Mouse (Mus musculus) cerebellum, adult 11 months (tissue): ENCODE measurements around the gene Cd44.

Experiments
- DNase-seq: peaks from one replicate; pipeline ENCODE4 v3.0.0; 2022

The Cd44 gene

DNA sequence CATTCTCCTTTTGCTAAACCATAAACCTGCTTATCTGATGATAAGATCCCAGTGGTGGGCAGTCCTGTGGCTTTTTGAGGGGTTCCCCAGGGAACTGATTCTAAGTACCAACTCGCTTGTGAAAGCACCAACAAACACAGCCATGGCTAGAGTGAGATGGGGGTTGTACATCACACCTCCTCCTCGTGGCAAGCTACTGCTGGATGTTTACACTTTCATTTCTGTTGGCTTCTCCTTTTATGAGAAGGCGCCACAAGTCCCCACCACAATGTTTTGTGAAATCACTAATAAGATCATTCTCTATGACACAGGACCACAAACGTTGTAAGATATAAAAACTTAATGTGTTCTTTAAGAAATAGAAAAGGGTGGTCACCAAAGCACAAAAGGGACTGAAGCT, 88.7 kb downstream of the Cd44 start:
- DNase-seq: no peak

- no peak for DNase-seq
Observed at GRCm38 (mm10) chr2:102809436-102809835, 92.0 kb downstream of the Cd44 start.

DNA sequence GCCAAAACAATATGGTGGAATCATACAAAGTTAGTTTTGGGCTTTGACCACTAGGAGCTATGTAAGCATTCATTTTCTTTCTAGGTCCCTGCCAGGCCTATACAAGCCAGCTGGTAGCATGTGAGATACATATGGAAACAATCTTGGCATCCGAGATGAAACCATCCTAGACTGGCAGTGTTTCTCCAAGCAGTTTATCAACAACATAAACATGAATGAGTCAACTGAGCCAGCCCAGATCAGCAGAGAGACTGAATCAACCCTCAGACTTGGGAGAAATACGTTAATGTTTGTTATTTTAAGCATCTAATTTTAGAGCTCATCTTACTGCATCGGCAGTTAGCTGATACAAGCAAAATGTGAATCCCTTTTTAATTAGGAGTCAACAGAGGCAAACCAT, 93.8 kb downstream of the Cd44 start:
- DNase-seq: no peak

- no peak for DNase-seq
Observed at GRCm38 (mm10) chr2:102805761-102806496, 95.5 kb downstream of the Cd44 start.

DNA sequence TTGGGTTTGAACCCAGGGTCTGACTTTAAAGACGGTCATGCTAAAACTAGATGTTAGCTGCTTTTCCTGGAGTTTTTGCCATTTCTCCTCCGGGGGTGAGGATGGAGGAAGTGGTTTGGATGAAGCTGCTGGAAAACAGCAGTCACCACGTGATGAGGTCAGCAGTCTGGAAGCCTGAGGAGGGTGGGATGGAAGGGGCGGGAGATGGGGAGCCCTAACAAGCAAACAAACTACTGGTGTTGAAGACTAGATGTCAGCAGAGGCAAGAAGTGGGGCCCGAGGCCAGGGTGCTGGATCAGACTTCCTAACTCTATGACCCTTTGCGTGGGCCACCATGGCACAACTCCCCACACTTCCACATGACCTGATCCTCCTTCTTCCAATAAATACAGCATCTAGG, 96.2 kb downstream of the Cd44 start:
- DNase-seq: no peak

DNA sequence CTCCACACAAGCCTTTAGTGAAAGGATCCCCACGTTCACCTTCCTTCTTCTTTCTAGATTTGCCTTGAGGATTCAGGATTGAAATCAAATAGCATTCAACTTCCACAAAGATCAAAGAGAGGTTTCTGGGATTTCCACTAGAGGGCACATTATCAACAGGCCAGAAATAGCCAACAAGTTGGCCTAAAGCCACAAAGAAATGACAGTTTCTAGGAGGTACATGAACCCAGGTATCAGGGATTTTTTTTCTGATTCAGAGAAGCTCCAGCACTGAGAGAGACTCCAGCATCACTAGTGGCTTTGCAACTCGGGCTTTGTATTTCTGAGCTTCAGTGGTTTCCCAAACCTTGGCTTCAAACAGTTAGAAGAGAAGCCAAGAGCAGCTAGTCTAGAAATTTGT, 97.4 kb downstream of the Cd44 start:
- peak; percentile 2 for DNase-seq

DNA sequence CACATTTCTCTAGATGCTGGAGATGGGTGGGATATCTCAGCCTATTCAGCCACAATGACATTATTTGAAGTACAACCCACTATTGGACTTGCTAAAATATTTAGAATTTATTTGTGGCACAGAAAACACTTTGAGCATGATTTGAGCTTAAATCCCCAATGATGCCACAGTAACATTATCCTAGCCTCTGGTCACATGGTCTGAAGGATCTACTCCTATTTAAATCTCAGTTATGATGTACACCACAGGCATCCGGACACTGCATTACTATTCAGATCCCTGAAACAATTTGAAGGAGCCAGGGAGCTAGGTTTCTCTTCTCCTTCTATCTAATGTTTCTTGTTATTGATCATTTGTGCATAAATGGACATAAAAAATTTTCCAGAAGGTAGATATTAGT, 99.6 kb downstream of the Cd44 start:
- DNase-seq: no peak

DNA sequence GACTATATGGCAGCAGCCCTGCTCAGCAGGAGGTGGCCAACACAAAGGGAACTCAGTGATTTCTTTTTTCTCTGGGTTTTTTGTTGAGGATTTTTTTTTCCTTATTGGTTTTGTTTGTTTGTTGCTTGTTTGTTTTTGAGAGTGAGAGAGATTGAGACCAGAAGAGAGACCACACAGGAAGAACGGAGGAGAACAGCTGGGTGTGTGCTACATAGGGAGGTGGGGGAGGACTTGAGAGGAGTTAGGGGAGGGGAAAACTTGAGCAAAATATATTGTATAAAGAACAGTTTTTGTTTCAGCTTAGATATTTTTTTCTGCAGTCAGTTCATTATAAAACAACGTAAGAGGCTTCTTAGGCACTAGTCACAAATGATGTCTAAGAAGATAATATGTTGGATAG, 103.3 kb downstream of the Cd44 start:
- DNase-seq: no peak

DNA sequence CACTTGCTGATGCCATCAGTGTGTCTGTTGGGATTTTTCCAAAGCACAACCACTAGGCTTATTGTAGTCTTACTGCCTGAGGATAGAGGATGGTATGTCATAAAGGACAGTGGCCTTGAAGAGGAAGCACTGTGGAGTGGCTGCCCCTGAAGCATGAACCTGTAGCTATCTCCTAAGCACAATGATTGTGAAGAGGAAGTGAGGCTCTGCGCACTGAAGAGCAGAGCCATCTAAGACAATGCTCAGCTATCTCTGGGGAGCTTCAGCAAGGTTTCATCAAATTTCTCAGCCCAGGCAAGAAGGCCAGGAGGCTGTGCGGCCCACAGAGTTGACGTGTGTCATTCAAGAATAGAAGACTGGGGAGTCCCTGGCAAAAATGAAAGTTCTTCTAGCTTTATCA, 106.4 kb downstream of the Cd44 start:
- no peak for DNase-seq

GRCm38 (mm10) chr2:102792804-102793203, 108.7 kb downstream of the Cd44 start:
- no peak for DNase-seq

GRCm38 (mm10) chr2:102791641-102792040, 109.8 kb downstream of the Cd44 start:
- no peak for DNase-seq

DNA sequence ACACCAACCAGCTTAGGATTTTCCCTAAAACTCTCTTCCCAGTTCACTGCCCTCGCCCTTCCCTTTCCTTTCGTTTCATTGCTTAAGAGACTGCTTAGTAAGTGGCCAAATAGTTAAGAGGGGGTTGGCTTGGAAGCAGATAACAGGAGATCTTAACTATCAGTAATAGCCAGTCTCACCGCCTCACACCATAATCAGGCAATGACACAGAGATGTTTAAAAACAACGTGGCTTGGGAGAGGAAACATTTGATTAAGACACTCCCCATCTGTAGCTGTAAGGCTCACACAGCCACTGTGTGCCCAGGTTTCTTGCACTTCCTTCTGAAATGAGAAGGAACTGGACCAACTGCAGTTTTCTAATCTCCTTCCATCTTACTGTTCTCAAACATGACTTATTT, 115.8 kb downstream of the Cd44 start:
- no peak for DNase-seq

DNA sequence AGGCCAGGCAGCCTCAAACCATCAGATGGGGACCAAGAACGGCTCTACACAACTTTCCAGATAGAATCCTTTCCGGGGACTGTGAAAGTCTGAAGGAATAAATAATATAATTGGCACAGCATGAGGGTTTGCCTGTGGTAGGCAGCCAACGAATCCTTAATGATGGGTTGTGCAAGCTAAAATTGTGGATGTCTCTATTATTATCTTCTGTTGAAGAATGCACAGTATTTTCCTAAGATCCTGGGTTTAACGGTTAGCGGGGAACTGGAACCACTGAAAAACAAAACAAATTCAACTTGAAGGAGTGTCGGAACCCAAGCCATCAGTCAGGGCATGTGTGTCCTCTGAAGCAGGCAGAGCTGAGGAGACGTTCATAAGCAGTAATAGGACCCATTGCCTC, 118.7 kb downstream of the Cd44 start:
- DNase-seq: no peak

DNA sequence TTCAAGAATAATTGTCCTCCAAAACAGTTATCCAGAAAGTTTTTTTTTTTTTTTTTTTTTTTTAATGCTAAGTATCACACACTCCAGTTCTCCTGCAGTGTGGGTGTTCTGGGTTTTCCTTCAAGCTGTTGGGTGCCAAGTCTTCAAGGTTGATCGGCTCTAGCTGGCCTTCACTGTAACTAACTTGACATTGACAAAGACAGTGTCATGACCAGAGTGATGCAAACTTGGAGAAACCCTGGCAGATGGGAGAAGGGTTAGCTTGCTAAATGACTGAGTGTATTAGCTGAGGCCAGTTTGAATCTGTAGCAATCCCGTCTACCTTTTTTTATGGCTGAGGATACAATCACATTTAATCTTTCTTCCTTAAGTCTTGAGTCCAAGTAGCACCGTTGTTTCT, 123.3 kb downstream of the Cd44 start:
- DNase-seq: no peak

DNA sequence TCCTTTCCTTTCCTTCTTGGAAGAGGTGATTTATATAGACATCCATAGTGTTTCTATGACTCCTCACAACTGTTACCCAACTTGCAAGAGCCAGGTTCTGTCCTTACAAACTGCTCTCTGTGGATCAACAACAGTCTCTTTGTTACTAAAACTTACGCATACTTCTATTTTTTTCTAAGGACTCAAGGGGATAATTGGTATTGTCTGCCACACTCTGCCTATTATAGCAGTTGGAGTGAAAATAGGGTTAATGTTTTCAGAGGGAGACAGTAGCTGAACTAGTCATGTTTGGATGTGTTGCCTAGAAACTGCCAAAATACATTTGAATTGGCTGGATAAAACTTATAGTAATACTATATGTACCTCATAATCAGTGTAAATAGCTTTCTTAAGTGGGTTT, 125.9 kb downstream of the Cd44 start:
- DNase-seq: no peak

- DNase-seq: no peak
Observed at GRCm38 (mm10) chr2:102774700-102775099, 126.8 kb downstream of the Cd44 start.

DNA sequence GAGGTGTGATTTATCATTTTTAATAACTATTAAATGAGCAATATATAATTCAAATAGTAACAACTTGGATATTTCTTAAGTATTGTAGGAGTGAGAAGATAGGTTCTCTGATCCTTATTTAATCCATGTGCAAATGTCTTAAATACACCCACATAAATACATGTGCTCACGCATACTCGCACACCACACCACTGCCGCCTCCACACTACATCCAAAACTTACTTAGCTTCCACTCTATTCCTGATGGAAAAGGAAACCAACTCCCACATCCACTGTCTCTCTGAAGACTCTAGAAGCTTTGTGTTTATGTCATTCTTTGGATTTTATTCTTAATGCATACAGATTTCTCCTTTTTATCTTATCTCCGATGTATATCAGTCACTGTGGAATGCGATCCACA, 129.2 kb downstream of the Cd44 start:
- no peak for DNase-seq

- DNase-seq: no peak
Observed at GRCm38 (mm10) chr2:102771304-102771703, 130.2 kb downstream of the Cd44 start.

- DNase-seq: no peak
Observed at GRCm38 (mm10) chr2:102768267-102768666, 133.2 kb downstream of the Cd44 start.

DNA sequence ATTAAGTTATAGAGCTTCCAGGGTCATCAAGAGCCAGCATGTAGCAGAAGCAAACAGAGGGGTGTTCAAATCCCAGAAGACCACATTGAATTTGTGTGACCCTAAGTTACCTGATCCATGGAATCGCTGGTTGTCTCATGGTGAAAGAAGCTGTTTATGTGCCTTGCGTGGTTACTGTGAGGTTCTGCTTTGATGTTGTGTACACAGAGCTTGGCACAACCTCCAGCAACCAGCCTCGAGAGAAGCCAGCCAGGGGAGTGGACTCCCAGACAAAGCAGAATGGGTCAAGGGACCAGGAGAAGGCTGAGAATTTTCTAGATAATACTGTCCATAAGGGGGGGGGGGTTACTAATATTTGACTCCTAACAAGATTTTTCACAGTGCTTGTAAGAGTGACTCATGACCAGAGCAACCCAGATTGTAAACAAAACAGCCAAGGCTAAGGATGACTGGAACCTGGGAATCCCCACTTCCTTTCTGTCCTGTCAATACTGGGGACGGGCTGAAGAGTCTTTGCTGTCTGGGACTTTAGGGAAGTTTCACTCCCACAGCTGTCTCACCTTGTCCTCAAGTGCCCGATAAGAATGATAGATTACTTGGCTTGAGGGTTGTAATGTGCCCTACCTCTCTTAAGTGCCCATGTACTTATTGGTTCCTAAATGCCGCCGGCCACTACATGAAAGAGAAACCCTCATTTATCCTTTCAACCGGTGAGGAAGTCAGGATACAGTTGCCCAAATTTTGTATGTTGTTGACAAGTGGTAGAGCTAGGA, 136.7 kb downstream of the Cd44 start:
- no peak for DNase-seq

DNA sequence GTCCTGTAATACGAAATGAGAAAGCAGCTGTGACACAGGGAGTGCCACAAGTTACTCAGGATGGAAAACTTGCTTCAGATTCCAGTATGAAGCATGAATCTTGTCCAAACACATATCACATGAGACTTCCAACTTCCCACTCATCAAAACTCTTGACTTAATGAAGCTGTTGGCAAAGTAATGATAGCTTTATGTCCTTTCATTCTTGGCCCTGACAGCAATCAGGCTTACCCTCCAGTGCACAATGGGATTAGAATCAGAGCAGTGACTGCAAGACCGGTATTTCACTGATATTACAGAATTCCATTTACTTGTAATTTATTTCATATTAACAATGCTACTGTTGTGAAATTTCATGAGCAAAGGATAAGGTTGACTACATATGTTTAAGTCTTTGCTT, 137.5 kb downstream of the Cd44 start:
- no peak for DNase-seq

GRCm38 (mm10) chr2:102763176-102763575, 138.3 kb downstream of the Cd44 start:
- no peak for DNase-seq
